Mouse (Mus musculus): ENCODE data around the gene Oxnad1. TPM values are rescaled to one million over a fixed set of nuclear protein-coding genes. Genes with fewer than 3 reads are reported as not detected.

Oxnad1 gene
- polyA plus RNA-seq (2012; rRNA removed), result 49.0 and 60.2 TPM in 2 replicates

DNA sequence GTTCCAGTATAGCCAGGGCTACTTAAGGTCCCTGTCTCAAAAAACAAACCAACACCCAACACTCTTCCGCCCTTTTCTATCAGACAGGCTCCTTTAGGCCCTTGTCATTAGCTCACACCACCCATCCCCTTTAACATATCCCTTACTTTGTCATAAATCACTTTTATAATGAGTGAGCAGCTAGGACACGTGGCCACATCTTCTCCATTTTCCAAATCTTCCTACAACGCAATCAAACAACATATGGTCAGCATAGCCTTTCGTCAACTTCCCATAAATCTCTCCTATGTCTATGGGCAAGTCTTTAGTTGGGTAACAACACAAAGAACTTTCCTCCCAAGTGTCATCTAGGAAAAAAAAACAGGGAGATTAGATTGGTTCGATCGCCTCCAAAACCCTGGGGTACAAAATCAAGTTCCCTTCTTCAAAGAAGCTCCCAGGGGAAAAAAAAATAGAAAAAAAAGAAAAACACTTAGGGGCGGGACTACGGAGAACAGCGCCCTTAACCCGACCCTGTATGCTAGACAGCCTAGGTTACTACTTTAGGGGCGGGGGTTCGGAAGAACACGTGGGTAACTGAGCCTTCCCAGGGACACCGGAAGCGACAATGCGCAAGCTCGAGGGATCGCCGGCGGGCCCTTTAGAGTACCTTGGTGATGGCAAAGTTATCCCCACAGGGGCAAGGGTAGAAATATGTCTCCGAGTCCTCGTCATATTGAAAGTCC is at the start of gene Oxnad1:
TSS of gene Oxnad1 (plus strand) at position 614 of the 725 bp plus-strand sequence.
- DNase-seq, result no peak
- peak within 1 kb of the TSS; percentile 95 for H3K27ac ChIP-seq (ENCODE audit: insufficient read depth, low read depth, low read length)
- H3K4me1 ChIP-seq (ENCODE audit: control insufficient read depth, insufficient read depth, low read length), result peaks cover 3% of the 10 kb centered on the region; the same call in 1 of the 2 replicates
- no peaks in the 10 kb centered on the region for H3K27me3 ChIP-seq (replicated peaks; ENCODE audit: control insufficient read depth, insufficient read depth, low read length)
- H3K4me3 ChIP-seq (ENCODE audit: insufficient read depth, low read depth, low read length), result peak within 1 kb of the TSS; percentile 88
- H3K36me3 ChIP-seq (ENCODE audit: control insufficient read depth, insufficient read depth, low read length), result no peaks in the 10 kb centered on the region; the same call in 1 of the 2 replicates
- WGBS, result 2% methylated on average over 22 of the region's 22 CpGs
- TF ChIP-seq POLR2A (IDR thresholded peaks at IDR 0.05; ENCODE audit: low read depth, low read length), result no peak
- TF ChIP-seq CTCF (conservative IDR thresholded peaks at IDR 0.05; ENCODE audit: insufficient read depth, insufficient read length, low read depth, low read length), result no peak

- no peak overlapping the region for H3K27ac ChIP-seq (ENCODE audit: insufficient read depth, low read depth, low read length)
- 68% methylated on average over 5 of the region's 5 CpGs for WGBS
- no peaks in the 10 kb centered on the region for H3K36me3 ChIP-seq (ENCODE audit: control insufficient read depth, insufficient read depth, low read length)
- TF ChIP-seq POLR2A (IDR thresholded peaks at IDR 0.05; ENCODE audit: low read depth, low read length) (no peak), CTCF (conservative IDR thresholded peaks at IDR 0.05; ENCODE audit: insufficient read depth, insufficient read length, low read depth, low read length) (no peak)
- H3K27me3 ChIP-seq (replicated peaks; ENCODE audit: control insufficient read depth, insufficient read depth, low read length), result no peaks in the 10 kb centered on the region
- no peak for DNase-seq
- H3K4me1 ChIP-seq (ENCODE audit: control insufficient read depth, insufficient read depth, low read length), result no peaks in the 10 kb centered on the region
- H3K4me3 ChIP-seq (ENCODE audit: insufficient read depth, low read depth, low read length), result no peak overlapping the region
These were observed 48.7 kb upstream of the Oxnad1 start for GRCm38 (mm10) chr14:32036482-32036881.

GRCm38 (mm10) chr14:32037661-32038252 is 47.4 kb upstream of the Oxnad1 start:
- H3K36me3 ChIP-seq (ENCODE audit: control insufficient read depth, insufficient read depth, low read length), result no peaks in the 10 kb centered on the region
- H3K4me1 ChIP-seq (ENCODE audit: control insufficient read depth, insufficient read depth, low read length), result no peaks in the 10 kb centered on the region
- no peak overlapping the region for H3K4me3 ChIP-seq (ENCODE audit: insufficient read depth, low read depth, low read length)
- DNase-seq, result no peak
- no peaks in the 10 kb centered on the region for H3K27me3 ChIP-seq (replicated peaks; ENCODE audit: control insufficient read depth, insufficient read depth, low read length)
- 87% methylated on average over 8 of the region's 8 CpGs for WGBS
- TF ChIP-seq POLR2A (IDR thresholded peaks at IDR 0.05; ENCODE audit: low read depth, low read length) (no peak), CTCF (conservative IDR thresholded peaks at IDR 0.05; ENCODE audit: insufficient read depth, insufficient read length, low read depth, low read length) (no peak)
- H3K27ac ChIP-seq (ENCODE audit: insufficient read depth, low read depth, low read length), result no peak overlapping the region

- 48% methylated on average over 5 of the region's 5 CpGs for WGBS
- no peak for DNase-seq
- no peak overlapping the region for H3K27ac ChIP-seq (ENCODE audit: insufficient read depth, low read depth, low read length)
- no peaks in the 10 kb centered on the region for H3K4me1 ChIP-seq (ENCODE audit: control insufficient read depth, insufficient read depth, low read length)
- TF ChIP-seq CTCF (conservative IDR thresholded peaks at IDR 0.05; ENCODE audit: insufficient read depth, insufficient read length, low read depth, low read length), result no peak
- no peak for TF ChIP-seq POLR2A (IDR thresholded peaks at IDR 0.05; ENCODE audit: low read depth, low read length)
- no peak overlapping the region for H3K4me3 ChIP-seq (ENCODE audit: insufficient read depth, low read depth, low read length)
- H3K27me3 ChIP-seq (replicated peaks; ENCODE audit: control insufficient read depth, insufficient read depth, low read length), result no peaks in the 10 kb centered on the region
- no peaks in the 10 kb centered on the region for H3K36me3 ChIP-seq (ENCODE audit: control insufficient read depth, insufficient read depth, low read length)
These were observed 43.1 kb upstream of the Oxnad1 start for GRCm38 (mm10) chr14:32042108-32042507.

DNA sequence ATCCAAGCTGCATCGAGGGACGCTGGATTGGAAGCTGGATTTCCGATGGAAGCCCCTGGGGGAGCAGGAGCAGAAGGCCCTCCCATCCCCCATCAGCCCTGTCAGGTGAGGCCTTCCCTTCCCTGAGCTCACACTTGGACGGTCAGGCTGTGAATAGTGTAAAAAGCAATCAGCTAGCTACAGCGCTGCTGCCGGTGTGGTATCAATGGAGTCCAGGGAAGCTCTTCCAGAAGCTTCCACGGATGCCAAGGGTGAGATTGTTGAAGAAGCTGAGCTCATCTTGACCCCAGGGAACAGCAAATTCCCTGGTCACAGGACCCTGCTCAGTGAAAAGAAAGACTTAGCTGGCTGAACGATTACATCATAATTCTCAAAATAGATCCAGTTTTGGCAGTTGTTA is 38.8 kb upstream of the Oxnad1 start:
- no peak overlapping the region for H3K27ac ChIP-seq (ENCODE audit: insufficient read depth, low read depth, low read length)
- DNase-seq, result no peak
- no peak overlapping the region for H3K4me3 ChIP-seq (ENCODE audit: insufficient read depth, low read depth, low read length)
- no peaks in the 10 kb centered on the region for H3K4me1 ChIP-seq (ENCODE audit: control insufficient read depth, insufficient read depth, low read length)
- no peak for TF ChIP-seq POLR2A (IDR thresholded peaks at IDR 0.05; ENCODE audit: low read depth, low read length)
- TF ChIP-seq CTCF (conservative IDR thresholded peaks at IDR 0.05; ENCODE audit: insufficient read depth, insufficient read length, low read depth, low read length), result no peak
- H3K27me3 ChIP-seq (replicated peaks; ENCODE audit: control insufficient read depth, insufficient read depth, low read length), result no peaks in the 10 kb centered on the region
- no peaks in the 10 kb centered on the region for H3K36me3 ChIP-seq (ENCODE audit: control insufficient read depth, insufficient read depth, low read length)
- 72% methylated on average over 8 of the region's 8 CpGs for WGBS

GRCm38 (mm10) chr14:32050171-32050570 is 35.0 kb upstream of the Oxnad1 start:
- TF ChIP-seq POLR2A (IDR thresholded peaks at IDR 0.05; ENCODE audit: low read depth, low read length) (no peak), CTCF (conservative IDR thresholded peaks at IDR 0.05; ENCODE audit: insufficient read depth, insufficient read length, low read depth, low read length) (no peak)
- WGBS, result 92% methylated on average over 6 of the region's 6 CpGs
- no peak for DNase-seq
- H3K27me3 ChIP-seq (replicated peaks; ENCODE audit: control insufficient read depth, insufficient read depth, low read length), result no peaks in the 10 kb centered on the region
- no peak overlapping the region for H3K27ac ChIP-seq (ENCODE audit: insufficient read depth, low read depth, low read length)
- H3K4me1 ChIP-seq (ENCODE audit: control insufficient read depth, insufficient read depth, low read length), result no peaks in the 10 kb centered on the region
- no peak overlapping the region for H3K4me3 ChIP-seq (ENCODE audit: insufficient read depth, low read depth, low read length)
- H3K36me3 ChIP-seq (ENCODE audit: control insufficient read depth, insufficient read depth, low read length), result no peaks in the 10 kb centered on the region

DNA sequence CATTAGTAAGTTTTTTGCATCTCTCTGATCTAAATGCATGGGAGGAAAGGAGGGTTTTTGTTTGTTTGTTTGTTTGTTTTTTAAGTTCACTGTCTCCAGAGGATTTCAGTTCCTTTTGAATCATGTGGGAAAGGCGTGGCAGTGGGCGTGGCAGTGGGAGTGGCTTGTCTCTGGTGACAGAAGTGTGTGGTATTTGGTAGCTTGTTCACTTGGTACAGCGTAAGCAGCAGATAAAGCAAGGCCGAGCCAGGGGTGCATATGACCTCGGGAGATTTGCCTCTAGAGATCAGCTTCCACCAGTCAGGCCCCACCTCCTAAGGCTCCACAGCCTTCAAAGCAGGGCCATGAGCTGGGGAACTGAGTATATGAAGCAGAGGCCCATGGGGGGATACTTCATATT is 31.3 kb upstream of the Oxnad1 start:
- no peak for DNase-seq
- WGBS, result 80% methylated on average over 5 of the region's 5 CpGs
- no peaks in the 10 kb centered on the region for H3K27me3 ChIP-seq (replicated peaks; ENCODE audit: control insufficient read depth, insufficient read depth, low read length)

More for the DNA sequence above, 31.3 kb upstream of the Oxnad1 start:
- Histone ChIP-seq H3K4me1 (ENCODE audit: control insufficient read depth, insufficient read depth, low read length) (no peaks in the 10 kb centered on the region), H3K36me3 (ENCODE audit: control insufficient read depth, insufficient read depth, low read length) (no peaks in the 10 kb centered on the region), H3K4me3 (ENCODE audit: insufficient read depth, low read depth, low read length) (no peak overlapping the region), H3K27ac (ENCODE audit: insufficient read depth, low read depth, low read length) (no peak overlapping the region)
- TF ChIP-seq POLR2A (IDR thresholded peaks at IDR 0.05; ENCODE audit: low read depth, low read length), result no peak
- TF ChIP-seq CTCF (conservative IDR thresholded peaks at IDR 0.05; ENCODE audit: insufficient read depth, insufficient read length, low read depth, low read length), result no peak
